ENCODE assay signal across 22 mouse cellular contexts in the genomic region with DNA sequence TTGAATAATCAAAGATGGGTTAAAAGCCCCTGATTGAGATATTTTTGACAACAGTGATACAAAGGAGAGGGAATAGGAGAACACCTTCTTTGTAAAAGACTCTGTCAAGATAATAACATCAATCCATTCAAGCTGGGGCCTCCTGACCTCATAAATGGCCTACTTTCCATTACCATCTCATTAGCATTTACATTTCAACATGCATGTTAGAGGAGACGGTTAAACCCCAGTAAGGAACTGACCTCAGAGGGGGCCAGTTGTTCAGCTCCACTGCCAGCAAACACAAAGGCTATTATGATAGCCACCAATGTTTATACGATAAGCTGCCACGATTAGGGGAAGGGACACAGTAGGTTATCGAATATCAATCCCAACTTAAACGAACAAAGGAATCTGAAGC. TPM values are rescaled to one million over a fixed set of nuclear protein-coding genes. Genes with fewer than 3 reads are reported as not detected.
"Had no signal": no experiment of that assay in that cellular context is flagged by ENCODE, and none has a peak within 500 bp of the region (broad histone marks: within the 10 kb centered on the region; RNA-seq: fewer than 3 reads in every experiment).

No protein-coding gene starts in this region.

- H3K27me3 ChIP-seq: limb, embryonic 13.5 days; liver, embryonic 12.5 days; liver, embryonic 15.5 days; lung, embryonic 15.5 days; megakaryocyte, embryonic 14.5 days; stomach, embryonic 15.5 days had no signal

- H3K9ac ChIP-seq: limb, embryonic 13.5 days; liver, embryonic 12.5 days; liver, embryonic 15.5 days; lung, embryonic 15.5 days; stomach, embryonic 15.5 days had no signal

- H3K4me3 ChIP-seq: layer of hippocampus, adult 2 months; limb, embryonic 10.5 days; limb, embryonic 13.5 days; liver, embryonic 12.5 days; liver, embryonic 15.5 days; lung, embryonic 15.5 days; megakaryocyte, embryonic 14.5 days; stomach, embryonic 15.5 days had no signal

- H3K9me3 ChIP-seq: limb, embryonic 10.5 days; limb, embryonic 13.5 days; liver, embryonic 12.5 days; liver, embryonic 15.5 days; lung, embryonic 15.5 days; stomach, embryonic 15.5 days had no signal

- ATAC-seq: liver, embryonic 12.5 days had no signal

- H3K4me1 ChIP-seq: limb, embryonic 10.5 days; limb, embryonic 13.5 days; liver, embryonic 12.5 days; liver, embryonic 15.5 days; lung, embryonic 15.5 days; megakaryocyte, embryonic 14.5 days; stomach, embryonic 15.5 days had no signal

- H3K36me3 ChIP-seq: limb, embryonic 10.5 days; limb, embryonic 13.5 days; liver, embryonic 12.5 days; liver, embryonic 15.5 days; lung, embryonic 15.5 days; stomach, embryonic 15.5 days had no signal

- H3K4me2 ChIP-seq: limb, embryonic 13.5 days; liver, embryonic 12.5 days; liver, embryonic 15.5 days; lung, embryonic 15.5 days; midbrain, embryonic 11.5 days; stomach, embryonic 15.5 days had no signal

- H3K27ac ChIP-seq: layer of hippocampus, adult 2 months; limb, embryonic 10.5 days; limb, embryonic 13.5 days; liver, embryonic 12.5 days; liver, embryonic 15.5 days; lung, embryonic 15.5 days; stomach, embryonic 15.5 days had no signal

- DNase-seq: kidney, adult 8-10 months; kidney, postnatal 14 days; layer of hippocampus, adult 9-11 months; liver; lung, adult 18-20 months; lung, postnatal 10 days; lung, postnatal 36 days; midbrain, embryonic 14.5 days; right cerebral cortex, postnatal 25 days; spleen, adult 18-20 months; thymus, postnatal 25 days had no signal

RNA-seq across cellular contexts. Expression of a gene that starts 15.8 kb away (rescaled TPM):
- polyA plus RNA-seq: large intestine, adult 2 months; limb, embryonic 10.5 days; liver, embryonic 12.5 days; liver, embryonic 15.5 days; midbrain, embryonic 11.5 days; neural tube, embryonic 11.5 days; stomach, embryonic 15.5 days had no signal
